Mouse (Mus musculus) C2C12 (cell line): Measurements from ENCODE around the gene Atxn1l. TPM values are rescaled to one million over a fixed set of nuclear protein-coding genes. Genes with fewer than 3 reads are reported as not detected.

Source experiments
- H3K27me3 ChIP-seq: one replicate; pipeline ENCODE4 v1.6.1; 2011; ENCODE audit not compliant: control insufficient read depth, insufficient read depth, insufficient read length
- H3K36me3 ChIP-seq: one replicate; pipeline ENCODE4 v1.6.1; 2011; ENCODE audit not compliant: control insufficient read depth, insufficient read depth
- H3K4me3 ChIP-seq: one replicate; pipeline ENCODE4 v1.5.1; 2011; ENCODE audit warnings: mild to moderate bottlenecking, control low read depth; ENCODE audit not compliant: poor library complexity, insufficient read depth, severe bottlenecking
- H3K79me2 ChIP-seq: one replicate; pipeline ENCODE4 v1.6.1; 2011; ENCODE audit not compliant: control insufficient read depth, insufficient read depth
- H3K79me3 ChIP-seq: one replicate; pipeline ENCODE4 v1.6.1; 2011; ENCODE audit warnings: low read depth, control low read depth
- H3ac ChIP-seq: one replicate; pipeline ENCODE3; 2011; ENCODE audit warnings: low read depth; ENCODE audit not compliant: control insufficient read depth, insufficient read length
- CEBPB ChIP-seq: IDR thresholded peaks from one replicate; pipeline ENCODE4 v1.6.1; 2011; ENCODE audit warnings: low read depth, mild to moderate bottlenecking, control low read depth, moderate library complexity
- CTCF ChIP-seq: IDR thresholded peaks from one replicate; pipeline ENCODE4 v1.5.1; 2011; ENCODE audit not compliant: control insufficient read depth, insufficient read depth, insufficient read length
- FOSL1 ChIP-seq: IDR thresholded peaks from one replicate; pipeline ENCODE4 v1.8.0; 2011; ENCODE audit warnings: mild to moderate bottlenecking, low read length; ENCODE audit not compliant: poor library complexity, insufficient read depth, severe bottlenecking
- MAX ChIP-seq: IDR thresholded peaks from one replicate; pipeline ENCODE4 v1.6.1; 2011; ENCODE audit warnings: mild to moderate bottlenecking, control low read depth
- MYOD1 ChIP-seq: IDR thresholded peaks from one replicate; pipeline ENCODE4 v1.6.1; 2011; ENCODE audit warnings: low read depth; ENCODE audit not compliant: control insufficient read depth, insufficient read length
- MYOG ChIP-seq: IDR thresholded peaks from one replicate; pipeline ENCODE4 v1.6.1; 2011; ENCODE audit not compliant: control insufficient read depth, insufficient read length; ENCODE audit errors: extremely low read depth
- USF1 ChIP-seq: IDR thresholded peaks from one replicate; pipeline ENCODE4 v1.6.1; 2011; ENCODE audit warnings: low read depth, mild to moderate bottlenecking, control low read depth, moderate library complexity
- polyA plus RNA-seq: library from polyadenylated mRNA; unstranded; fragments of >200 nt; fragmentation: generic; extraction: Trizol; gene quantifications from one replicate; pipeline ENCODE4 v1.2.1, GENCODE M21; 2012; ENCODE audit warnings: missing spikeins

The Atxn1l gene
- polyA plus RNA-seq, 1 experiment: 12.0 TPM

- Histone ChIP-seq H3K4me3 (no peak overlapping the region), H3K79me2 (no peaks in the 10 kb centered on the region), H3ac (no peak overlapping the region), H3K27me3 (no peaks in the 10 kb centered on the region), H3K36me3 (no peaks in the 10 kb centered on the region), H3K79me3 (no peaks in the 10 kb centered on the region)
- TF ChIP-seq MYOD1: no peak
- TF ChIP-seq FOSL1: no peak
- no peak for TF ChIP-seq USF1
- no peak for TF ChIP-seq MYOG
- no peak for TF ChIP-seq MAX
- no peak for TF ChIP-seq CTCF
- TF ChIP-seq CEBPB: no peak
These were observed 10.1 kb upstream of the Atxn1l start for GRCm38 (mm10) chr8:109747468-109748199.

- peaks cover 21% of the 10 kb centered on the region for H3K36me3 ChIP-seq
- TF ChIP-seq MAX: no peak
- no peak for TF ChIP-seq CTCF
- no peak for TF ChIP-seq FOSL1
- no peak for TF ChIP-seq CEBPB
- TF ChIP-seq MYOG: no peak
- TF ChIP-seq USF1: no peak
- TF ChIP-seq MYOD1: no peak
These were observed 476 bp upstream of the Atxn1l start for GRCm38 (mm10) chr8:109738049-109738380.

GRCm38 (mm10) chr8:109736819-109737218, 720 bp downstream of the Atxn1l start:
- H3K79me3 ChIP-seq: peaks cover 22% of the 10 kb centered on the region
- peak overlapping the region; percentile 95 for H3K4me3 ChIP-seq
- TF ChIP-seq MAX (no peak), CTCF (no peak), USF1 (no peak), MYOD1 (no peak)
- H3K27me3 ChIP-seq: no peaks in the 10 kb centered on the region
- H3K79me2 ChIP-seq: peaks cover 32% of the 10 kb centered on the region
- H3ac ChIP-seq: peak overlapping the region; percentile 86
- H3K36me3 ChIP-seq: peaks cover 32% of the 10 kb centered on the region

More at GRCm38 (mm10) chr8:109738049-109738380, 476 bp upstream of the Atxn1l start:
- H3K27me3 ChIP-seq: no peaks in the 10 kb centered on the region
- peaks cover 32% of the 10 kb centered on the region for H3K79me2 ChIP-seq
- H3K79me3 ChIP-seq: peaks cover 22% of the 10 kb centered on the region
- H3K4me3 ChIP-seq: peak overlapping the region; percentile 95
- H3ac ChIP-seq: no peak overlapping the region

- H3K79me2 ChIP-seq: peaks cover 32% of the 10 kb centered on the region
- no peak overlapping the region for H3ac ChIP-seq
- no peak overlapping the region for H3K4me3 ChIP-seq
- H3K27me3 ChIP-seq: no peaks in the 10 kb centered on the region
- TF ChIP-seq FOSL1 (no peak), MYOD1 (no peak), CTCF (no peak), MAX (no peak), MYOG (no peak), USF1 (no peak), CEBPB (no peak)
- H3K36me3 ChIP-seq: peaks cover 37% of the 10 kb centered on the region
- H3K79me3 ChIP-seq: peaks cover 22% of the 10 kb centered on the region
These were observed 3.5 kb downstream of the Atxn1l start for GRCm38 (mm10) chr8:109734018-109734417.

GRCm38 (mm10) chr8:109731012-109731411, 6.5 kb downstream of the Atxn1l start:
- TF ChIP-seq CTCF (no peak), MYOD1 (no peak), USF1 (no peak), MAX (no peak), MYOG (no peak), FOSL1 (no peak), CEBPB (no peak)
- H3K27me3 ChIP-seq: no peaks in the 10 kb centered on the region
- peaks cover 10% of the 10 kb centered on the region for H3K79me3 ChIP-seq
- no peak overlapping the region for H3K4me3 ChIP-seq
- no peak overlapping the region for H3ac ChIP-seq
- peaks cover 17% of the 10 kb centered on the region for H3K79me2 ChIP-seq
- peaks cover 45% of the 10 kb centered on the region for H3K36me3 ChIP-seq

- peaks cover 47% of the 10 kb centered on the region for H3K36me3 ChIP-seq
- H3ac ChIP-seq: no peak overlapping the region
- no peaks in the 10 kb centered on the region for H3K79me3 ChIP-seq
- TF ChIP-seq USF1: no peak
- TF ChIP-seq MYOG: no peak
- no peak for TF ChIP-seq FOSL1
- TF ChIP-seq CEBPB: no peak
- no peak for TF ChIP-seq MYOD1
- TF ChIP-seq MAX: no peak
- no peak for TF ChIP-seq CTCF
- no peak overlapping the region for H3K4me3 ChIP-seq
- H3K79me2 ChIP-seq: no peaks in the 10 kb centered on the region
- no peaks in the 10 kb centered on the region for H3K27me3 ChIP-seq
These were observed 12.4 kb downstream of the Atxn1l start for GRCm38 (mm10) chr8:109725106-109725505.
